Mouse (Mus musculus): ENCODE data around the gene Gabarapl2. TPM values are rescaled to one million over a fixed set of nuclear protein-coding genes. Genes with fewer than 3 reads are reported as not detected.

Gene Gabarapl2
- polyA plus RNA-seq (2017; shearing (Covaris generic)) = 100 to 1,000 TPM; 244 to 264 TPM

- peak; percentile 88 for ATAC-seq
These were observed at the start of gene Gabarapl2 for GRCm38 (mm10) chr8:111940171-111941100. Gabarapl2 (plus strand) TSS chr8:111940703.

GRCm38 (mm10) chr8:111890911-111891303 lies 49.6 kb upstream of the Gabarapl2 start:
- ATAC-seq = no peak

GRCm38 (mm10) chr8:111891983-111892382 lies 48.5 kb upstream of the Gabarapl2 start:
- no peak for ATAC-seq

- ATAC-seq = no peak
These were observed 47.9 kb upstream of the Gabarapl2 start for GRCm38 (mm10) chr8:111892615-111893014.

GRCm38 (mm10) chr8:111894955-111895354 lies 45.5 kb upstream of the Gabarapl2 start:
- ATAC-seq = no peak

- no peak for ATAC-seq
These were observed 41.9 kb upstream of the Gabarapl2 start for GRCm38 (mm10) chr8:111898586-111898985.

- no peak for ATAC-seq
These were observed 38.4 kb upstream of the Gabarapl2 start for GRCm38 (mm10) chr8:111902080-111902479.

- ATAC-seq = no peak
These were observed 34.9 kb upstream of the Gabarapl2 start for GRCm38 (mm10) chr8:111905500-111906121.

- no peak for ATAC-seq
These were observed 30.7 kb upstream of the Gabarapl2 start, which contains the start of gene Chst5 for GRCm38 (mm10) chr8:111909621-111910450. Chst5 (minus strand) TSS chr8:111910447.

GRCm38 (mm10) chr8:111911572-111911971 lies 28.9 kb upstream of the Gabarapl2 start:
- ATAC-seq = no peak

GRCm38 (mm10) chr8:111912860-111913432 lies 27.6 kb upstream of the Gabarapl2 start:
- ATAC-seq = no peak

- ATAC-seq = no peak
These were observed 20.8 kb upstream of the Gabarapl2 start for GRCm38 (mm10) chr8:111919663-111920062.

- no peak for ATAC-seq
These were observed 19.5 kb upstream of the Gabarapl2 start for GRCm38 (mm10) chr8:111920971-111921370.

- ATAC-seq = peak; percentile 77
These were observed 17.1 kb upstream of the Gabarapl2 start for GRCm38 (mm10) chr8:111923383-111923804.

GRCm38 (mm10) chr8:111924976-111925375 lies 15.5 kb upstream of the Gabarapl2 start:
- no peak for ATAC-seq

GRCm38 (mm10) chr8:111929648-111930344 lies 10.7 kb upstream of the Gabarapl2 start:
- ATAC-seq = no peak

- ATAC-seq = no peak
These were observed 8.8 kb upstream of the Gabarapl2 start for GRCm38 (mm10) chr8:111931721-111932120.

GRCm38 (mm10) chr8:111932580-111933336 lies 7.7 kb upstream of the Gabarapl2 start:
- ATAC-seq = no peak

- ATAC-seq = peak; percentile 100
These were observed 7.0 kb upstream of the Gabarapl2 start, which contains the start of gene Tmem231 for GRCm38 (mm10) chr8:111933348-111934076. Tmem231 (minus strand) TSS chr8:111933881.

- no peak for ATAC-seq
These were observed 6.3 kb upstream of the Gabarapl2 start for GRCm38 (mm10) chr8:111934201-111934600.
